Mouse (Mus musculus): Measurements from ENCODE around the gene Lrrfip1.
A peak's percentile ranks its signal among the peaks of the same experiment; 100 is the strongest.

The Lrrfip1 gene

DNA sequence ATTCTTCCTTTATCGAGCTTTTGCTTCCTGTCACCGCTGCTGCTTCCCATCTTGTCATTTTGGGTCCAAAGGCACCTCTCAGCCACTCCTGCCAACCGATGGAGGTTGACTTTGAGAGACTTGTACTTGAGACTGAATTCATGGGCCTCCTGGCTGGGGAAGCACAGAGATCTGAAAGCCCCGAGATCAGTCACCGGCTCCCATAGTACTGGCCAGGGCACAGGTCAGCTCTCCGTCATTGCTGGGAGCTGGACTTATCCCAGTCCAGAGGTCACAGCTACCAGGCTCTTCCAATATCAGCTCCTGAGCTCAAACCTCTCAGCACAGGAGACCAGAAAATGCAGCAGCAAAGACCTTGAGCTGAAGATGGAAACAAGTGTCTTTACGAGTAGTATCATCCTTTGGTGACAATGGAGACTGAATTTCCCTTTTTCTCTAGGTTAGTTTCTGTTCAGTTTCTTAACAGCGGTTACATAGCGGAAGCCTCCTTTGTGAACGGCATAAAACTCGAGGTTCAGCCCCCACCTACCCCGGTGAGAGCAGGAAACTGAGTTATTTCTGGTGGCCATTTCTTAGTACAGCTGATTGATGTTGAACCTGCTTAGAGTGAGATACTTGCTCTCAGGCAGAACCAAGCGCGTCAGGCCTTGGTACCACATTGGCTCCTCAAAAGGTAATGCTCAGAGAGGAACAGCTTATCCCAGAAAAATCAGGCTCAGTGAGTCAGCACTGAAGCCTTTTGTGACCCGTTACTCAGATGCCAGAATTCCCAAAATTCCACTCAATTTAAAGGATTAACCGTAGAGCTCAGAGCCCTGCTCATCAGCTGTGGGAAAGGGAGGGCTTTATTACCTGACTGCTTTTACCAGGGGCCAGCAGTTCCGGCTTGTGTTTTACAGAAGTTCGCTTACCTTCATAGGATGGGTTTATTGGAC lies 59.0 kb downstream of the Lrrfip1 start:
- DNase-seq, result peak; percentile 65

DNA sequence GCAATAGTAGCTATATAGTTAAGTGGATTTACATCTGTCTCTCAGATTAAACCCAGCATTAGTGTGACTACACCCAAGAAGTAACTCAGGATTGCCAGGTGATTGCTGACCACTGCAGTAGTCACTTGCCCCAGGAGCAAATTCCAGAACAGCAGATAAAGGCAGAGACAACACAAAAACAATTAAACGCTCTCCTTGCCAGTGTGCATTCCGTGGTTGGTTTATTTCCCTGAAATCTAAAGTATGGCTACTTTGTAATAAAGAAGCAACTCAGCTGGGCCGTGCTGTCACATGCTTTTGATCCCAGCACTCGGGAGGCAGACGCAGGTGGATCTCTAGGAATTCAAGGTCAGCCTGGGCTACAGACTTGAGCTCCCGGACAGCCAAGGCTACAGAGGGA lies 59.7 kb downstream of the Lrrfip1 start:
- no peak for DNase-seq

DNA sequence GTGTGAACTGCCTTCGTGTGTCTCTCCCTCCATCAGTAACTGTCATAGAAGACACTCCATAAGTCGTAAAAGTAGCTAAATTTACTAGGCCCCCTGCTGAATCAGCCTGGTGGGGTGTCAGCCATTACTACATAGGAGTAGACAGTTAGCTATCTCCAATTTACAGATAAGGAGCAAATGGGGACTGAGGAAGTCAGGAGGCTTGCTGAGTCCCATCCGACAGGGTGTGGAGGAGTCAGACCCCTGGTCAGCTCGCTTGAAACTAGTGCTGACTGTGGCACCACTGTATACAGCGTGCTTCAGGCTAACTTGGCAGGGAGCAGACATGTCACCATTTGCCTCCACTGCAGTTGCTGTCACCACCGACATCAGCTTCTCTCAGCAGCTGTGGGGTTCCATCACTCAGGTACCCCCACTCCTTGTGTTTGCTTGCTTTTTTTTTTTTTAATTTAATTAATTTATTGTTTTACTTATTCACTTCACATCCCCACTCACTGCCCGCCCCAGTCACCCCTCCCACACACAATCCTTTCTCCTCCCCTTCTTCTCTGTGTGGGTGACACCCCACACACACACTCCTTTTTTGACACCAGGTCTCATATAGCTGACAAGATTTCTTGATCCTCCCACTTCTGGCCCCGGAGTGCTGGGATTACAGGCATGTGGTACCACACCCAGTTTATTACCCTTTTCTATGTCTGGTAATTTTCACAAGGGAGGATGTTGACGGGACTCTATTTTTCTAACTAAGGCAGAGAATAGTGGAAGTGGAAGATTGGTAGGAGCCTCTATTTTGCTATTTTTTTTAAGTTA lies 61.5 kb downstream of the Lrrfip1 start:
- DNase-seq, result no peak

DNA sequence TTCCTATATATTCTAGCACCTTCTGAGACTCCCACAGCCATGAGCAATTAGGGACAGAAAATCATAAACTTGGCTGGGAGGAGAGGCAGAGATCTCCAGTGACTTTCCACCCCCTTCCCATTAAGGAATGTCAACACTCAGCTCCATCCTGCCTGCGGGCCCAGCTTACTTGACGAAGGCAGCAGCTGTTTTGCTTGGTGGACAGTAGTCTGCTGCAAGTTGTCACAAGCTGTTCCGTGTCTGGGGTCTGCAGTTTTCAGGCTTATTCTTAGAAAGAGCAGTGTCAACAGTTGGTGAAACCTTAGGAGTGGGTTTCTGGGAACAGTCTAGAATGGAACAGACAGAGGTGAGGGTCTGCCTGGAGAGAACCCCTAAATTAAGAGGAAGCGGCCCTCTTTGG lies 62.6 kb downstream of the Lrrfip1 start:
- no peak for DNase-seq

DNA sequence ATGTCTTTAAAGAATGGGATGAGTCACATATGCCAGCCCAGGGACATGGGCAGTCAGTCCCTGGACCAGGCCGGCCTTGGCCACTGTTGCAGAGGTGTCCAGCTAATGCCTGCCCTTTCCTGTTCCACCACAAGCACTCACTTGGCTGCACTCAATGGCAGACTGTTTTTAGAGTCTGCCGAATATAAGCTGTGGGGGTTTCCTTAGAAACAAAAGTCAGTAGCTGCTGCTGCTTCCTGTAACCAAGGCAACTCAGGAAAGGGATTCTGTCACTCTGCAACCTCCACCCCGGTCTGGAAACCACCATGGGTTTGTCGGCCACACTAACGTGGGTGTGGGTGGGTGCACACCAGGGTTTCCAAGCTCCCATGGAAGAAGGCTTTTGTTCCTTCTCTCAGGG lies 63.8 kb downstream of the Lrrfip1 start:
- peak; percentile 71 for DNase-seq

DNA sequence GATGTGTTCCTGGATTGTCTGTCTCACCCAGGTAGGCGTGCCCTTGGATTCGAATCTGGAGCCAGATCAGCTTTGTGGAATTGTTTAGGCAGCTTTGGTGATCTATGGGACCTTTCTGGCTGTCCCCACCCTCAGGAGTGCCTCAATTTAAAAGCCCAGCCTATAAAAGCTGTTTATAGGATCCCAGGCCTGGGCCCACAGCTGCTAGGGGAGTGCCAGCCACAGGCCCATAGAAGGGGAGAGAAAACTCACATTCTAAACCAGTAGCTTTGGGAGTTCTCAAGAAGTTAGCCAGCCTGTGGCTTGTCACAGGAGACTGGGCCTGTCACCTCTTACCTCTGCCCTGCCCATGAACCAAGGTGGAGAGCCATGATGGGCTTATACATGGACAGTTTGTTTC lies 65.5 kb downstream of the Lrrfip1 start:
- no peak for DNase-seq

DNA sequence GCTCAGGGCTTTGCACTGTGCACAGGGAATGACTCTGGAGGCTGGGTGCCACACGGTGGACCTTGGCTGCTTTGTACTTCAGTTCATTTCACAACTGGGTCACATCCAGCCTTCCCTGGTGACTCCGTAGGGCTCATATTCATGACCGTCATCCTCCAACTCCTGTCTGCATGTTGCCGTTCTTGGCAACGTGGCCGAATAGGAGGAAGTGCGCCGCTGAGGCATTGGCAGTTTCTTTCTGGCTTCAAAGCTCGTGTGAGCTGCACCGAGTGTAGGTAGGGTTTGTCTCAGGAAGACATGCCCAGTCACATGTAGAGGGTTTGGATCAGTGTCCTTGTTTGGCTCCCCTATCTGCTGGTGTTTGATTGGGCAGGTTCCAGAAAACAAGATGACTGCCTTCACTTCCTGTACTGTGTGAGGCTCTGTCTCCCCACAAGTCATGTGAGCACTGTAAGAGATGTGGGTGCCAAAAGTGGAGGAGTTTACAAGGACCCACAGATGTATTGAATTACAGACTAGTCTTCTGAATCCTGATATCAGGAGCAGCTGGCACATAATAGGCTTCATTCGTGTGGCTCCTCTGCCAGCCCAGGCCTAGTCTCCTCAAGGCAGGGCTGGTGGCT lies 66.5 kb downstream of the Lrrfip1 start:
- DNase-seq, result peak; percentile 73

DNA sequence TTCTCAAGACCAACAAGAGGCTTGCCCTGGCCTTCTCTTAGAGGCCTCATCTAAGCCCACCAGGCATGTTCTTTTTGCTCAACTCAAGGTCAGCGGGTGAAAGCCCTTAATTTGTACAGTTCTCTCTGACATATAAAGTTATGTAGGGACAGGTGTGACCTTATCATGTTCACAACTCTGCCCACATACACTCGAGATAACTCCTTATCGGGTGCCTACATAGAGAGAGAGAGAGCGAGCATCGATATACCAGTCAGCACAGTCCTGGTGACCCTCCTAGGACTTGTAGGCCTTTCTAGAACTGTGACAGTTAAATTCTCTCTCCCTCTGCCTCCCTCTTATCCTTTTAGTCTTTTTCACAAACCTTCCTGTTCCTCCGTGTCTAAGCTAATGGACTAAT lies 67.5 kb downstream of the Lrrfip1 start:
- DNase-seq, result no peak

DNA sequence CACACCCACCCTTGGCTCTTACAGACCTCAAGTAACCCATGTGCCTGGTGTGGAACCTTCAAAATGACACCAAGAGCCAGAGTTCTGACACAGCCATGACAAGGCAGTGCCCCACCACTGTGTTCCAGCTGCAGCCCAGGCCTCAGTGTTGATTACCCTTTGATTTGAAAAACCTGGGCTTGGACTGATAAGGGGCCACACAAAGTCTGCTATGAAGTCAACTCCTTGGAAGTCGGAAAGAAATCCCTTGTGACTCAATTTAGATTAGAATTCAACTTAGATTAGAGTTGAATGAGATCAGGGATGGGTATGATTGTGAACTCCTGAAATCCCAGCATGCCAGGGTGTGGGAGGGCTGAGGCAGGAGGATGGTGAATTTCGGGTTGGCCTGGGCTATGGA lies 68.1 kb downstream of the Lrrfip1 start:
- DNase-seq, result no peak

DNA sequence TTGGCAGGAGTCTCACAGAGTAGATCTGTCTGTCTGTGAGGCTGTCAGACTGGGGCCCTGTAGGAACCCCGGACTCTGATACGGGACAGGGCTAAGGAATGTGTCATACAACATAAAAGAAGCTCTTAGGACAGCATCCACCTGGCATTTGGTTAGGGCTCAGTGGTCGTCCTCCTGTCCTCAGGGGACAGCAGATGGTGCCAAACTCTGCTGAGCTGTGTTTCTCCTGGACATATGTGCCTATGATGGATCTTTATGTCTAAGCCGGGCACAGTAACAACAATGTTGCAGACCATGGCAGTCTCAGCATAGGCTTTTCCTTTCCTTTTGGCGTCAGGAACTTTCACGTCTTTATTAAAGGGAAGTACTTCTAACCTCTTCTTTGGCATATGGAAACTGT lies 69.2 kb downstream of the Lrrfip1 start:
- no peak for DNase-seq

DNA sequence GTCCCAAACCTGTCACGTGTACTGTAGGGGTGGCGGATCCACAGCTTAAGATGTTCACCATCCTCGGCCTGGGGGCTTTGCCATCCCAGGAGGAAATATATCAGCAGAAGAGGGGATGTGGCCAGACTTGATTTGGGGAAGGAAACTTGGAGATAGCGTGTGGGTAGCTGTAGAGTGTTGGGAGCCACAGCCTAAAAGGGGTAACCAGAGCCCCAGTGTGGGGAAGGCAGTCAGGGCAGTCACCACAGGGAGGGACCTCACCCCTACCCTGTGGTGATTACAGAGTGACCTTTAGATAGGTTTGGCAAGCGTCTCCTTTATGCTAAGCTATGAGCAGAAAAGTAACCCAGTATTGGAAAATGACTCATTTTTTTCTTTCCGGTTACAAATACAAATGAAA lies 71.0 kb downstream of the Lrrfip1 start:
- DNase-seq, result no peak

DNA sequence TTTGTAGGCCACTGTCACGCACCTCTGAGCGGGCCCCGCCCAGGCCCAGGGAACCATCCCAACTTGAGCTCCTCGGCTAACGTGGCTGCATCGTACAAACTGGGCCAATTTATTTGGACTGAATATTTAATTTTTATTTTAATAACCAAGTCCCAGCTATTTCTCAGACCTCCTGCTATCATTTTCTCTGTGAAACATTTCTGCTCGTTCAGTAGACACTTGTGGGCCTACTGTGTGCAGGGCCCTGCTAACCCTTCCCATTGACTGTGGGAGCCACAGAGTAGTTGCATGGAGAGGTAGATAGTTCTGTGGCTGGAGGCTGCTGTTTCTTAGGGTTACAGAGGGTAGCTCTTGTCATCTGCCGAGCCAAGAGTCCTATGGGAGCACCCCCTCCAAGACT lies 72.0 kb downstream of the Lrrfip1 start:
- no peak for DNase-seq

DNA sequence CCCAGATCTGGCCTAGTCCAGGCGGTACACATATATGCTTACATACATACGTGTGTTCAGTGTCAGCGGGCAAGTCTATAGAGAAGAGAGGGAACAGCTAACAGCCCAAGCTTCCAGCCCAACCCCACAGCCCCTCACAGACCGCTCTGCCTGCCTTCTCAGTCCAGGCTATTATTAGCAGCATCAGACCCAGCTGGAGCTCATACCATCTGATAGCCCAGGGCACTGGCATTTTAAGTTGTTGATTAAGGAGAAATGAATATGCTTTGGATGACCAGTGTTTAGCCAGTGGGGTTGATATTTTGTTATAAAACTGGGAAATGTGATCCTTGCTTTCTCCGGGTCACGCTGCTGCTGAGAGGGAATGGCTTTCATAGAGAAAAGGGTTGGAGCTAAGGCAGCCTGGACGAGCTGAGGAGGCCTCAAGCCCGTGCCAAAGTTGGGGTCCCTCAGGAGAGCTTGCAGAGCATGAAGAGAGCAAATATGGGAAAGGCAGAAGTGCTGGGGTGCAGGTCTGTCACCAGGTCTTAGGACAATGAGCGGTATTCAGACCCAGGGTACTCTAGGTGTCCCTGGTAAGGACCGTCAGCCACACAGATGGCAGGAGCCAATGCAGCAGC lies 73.2 kb downstream of the Lrrfip1 start:
- DNase-seq, result no peak

DNA sequence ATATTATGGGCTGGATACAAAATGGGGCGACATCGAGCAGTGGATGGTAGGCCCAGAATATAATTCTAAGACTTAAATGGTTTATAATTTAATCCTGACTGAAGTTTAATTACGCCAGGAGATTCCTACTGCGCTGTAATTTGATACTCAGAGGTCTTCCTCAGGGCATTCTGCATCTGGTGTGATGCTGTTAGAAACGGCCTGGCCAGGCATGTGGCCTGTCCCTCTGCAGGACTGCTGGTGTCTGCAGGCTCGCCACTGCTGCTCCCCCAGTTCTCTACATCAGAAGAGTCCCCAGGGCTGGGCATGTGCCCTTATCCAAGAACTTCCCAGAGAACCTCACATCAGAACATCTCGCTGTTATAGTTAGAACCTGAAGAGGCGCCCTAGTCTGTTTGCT lies 78.4 kb downstream of the Lrrfip1 start:
- DNase-seq, result no peak

DNA sequence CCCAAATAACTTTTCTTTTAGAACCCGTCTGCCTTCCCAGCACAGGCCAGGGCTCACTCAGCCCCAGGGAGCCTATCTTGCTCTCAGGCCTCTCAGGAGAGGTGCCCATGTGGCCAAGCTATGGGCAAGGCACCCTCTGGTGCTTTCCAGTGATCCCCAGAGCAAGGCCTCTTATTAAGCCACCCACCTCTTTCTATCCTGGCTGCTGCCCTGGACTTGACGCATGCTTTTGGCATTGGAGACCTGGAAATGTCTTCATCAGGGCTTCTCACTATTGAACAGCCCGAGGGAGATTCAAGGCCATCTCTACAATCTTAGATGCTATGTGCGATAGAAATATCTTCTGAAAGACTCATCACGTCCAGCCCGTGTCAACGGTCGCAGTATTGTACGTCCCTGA lies 78.9 kb downstream of the Lrrfip1 start:
- DNase-seq, result no peak

DNA sequence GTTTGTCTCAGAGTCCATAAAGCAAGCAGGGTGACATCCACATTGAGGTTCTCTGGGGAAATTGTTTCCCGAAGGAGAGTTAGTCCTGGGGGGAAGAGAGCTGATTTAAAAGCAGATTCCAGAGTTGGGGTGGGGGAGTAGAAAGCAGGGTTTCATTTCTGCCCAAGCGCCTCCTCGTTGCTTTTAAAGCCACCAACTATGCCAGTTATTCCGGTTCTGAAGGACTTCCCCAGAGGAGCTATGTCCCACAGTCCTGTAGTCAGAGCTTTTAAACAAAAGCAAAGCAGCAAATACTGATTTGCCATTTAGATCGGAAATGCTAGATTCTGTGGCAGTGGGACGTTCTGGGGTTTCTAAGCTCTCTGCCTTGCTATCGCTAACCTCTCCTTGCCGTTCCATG lies 79.4 kb downstream of the Lrrfip1 start:
- DNase-seq, result peak; percentile 53

DNA sequence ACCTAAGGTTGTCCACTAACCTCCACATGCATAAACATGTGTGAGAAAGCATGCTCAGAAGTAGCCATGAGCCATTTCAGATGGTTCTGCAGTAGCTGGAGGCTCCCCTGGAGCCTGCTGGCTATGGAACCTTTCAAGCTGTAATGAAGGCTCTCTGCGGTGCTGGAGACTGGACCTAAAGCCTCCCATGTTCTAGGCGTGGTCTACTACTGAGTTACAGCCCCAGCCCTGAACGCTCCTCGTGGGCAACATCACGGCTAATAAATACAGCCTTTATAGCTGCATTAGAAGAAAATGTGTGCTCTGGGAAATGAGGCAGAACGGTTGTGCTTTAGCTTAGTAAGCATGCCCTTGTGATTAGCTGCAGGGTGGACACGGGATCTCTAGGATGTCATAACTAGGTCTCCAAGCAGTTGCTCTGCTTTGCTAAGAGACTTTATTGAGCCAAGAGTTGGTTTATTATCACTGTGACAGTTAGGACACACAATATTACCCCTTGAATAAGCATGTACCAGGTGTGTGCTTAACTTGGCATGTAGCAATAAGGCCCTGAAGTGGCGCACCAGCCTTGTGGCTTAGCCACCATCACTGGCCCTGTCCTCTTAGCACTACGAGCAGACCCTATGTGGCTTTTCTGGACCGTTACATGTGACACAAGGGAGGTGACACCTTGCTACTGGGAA lies 81.3 kb downstream of the Lrrfip1 start:
- no peak for DNase-seq

DNA sequence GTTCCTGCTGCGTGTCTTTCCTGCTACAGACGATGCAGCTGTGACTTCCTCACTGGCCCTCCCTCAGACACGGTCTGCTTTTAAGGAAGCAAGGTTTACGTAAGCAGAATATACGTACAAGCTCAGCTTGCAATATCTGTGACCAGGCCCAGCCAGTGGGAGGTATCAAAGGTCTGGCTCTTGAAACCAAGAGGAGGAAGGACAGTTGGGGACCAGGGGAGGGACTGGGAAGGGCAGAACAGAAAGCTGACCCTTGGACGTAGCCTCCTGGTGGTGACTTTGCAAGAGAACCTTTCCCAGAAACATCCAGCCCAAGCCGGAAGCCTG lies 81.8 kb downstream of the Lrrfip1 start:
- DNase-seq, result peak; percentile 81

DNA sequence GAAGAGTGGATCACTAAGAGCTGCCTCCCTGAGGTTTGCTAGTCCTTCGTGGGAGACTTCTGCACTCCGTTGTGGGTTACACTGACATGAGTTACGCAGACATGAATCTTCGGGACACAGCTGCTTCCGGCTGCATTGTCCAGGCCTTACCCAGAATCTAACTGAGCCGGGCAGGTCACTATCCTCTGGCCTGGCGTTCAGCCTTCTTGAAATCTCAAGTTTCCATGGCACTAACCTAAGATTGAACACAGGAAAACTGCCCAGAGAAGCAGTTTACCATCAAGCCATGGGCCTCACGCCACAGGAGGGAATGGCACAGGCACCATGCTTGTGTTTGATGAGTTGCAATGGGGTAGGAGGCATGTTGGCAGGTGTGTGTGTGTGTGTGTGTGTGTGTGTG lies 85.8 kb downstream of the Lrrfip1 start:
- DNase-seq, result no peak

DNA sequence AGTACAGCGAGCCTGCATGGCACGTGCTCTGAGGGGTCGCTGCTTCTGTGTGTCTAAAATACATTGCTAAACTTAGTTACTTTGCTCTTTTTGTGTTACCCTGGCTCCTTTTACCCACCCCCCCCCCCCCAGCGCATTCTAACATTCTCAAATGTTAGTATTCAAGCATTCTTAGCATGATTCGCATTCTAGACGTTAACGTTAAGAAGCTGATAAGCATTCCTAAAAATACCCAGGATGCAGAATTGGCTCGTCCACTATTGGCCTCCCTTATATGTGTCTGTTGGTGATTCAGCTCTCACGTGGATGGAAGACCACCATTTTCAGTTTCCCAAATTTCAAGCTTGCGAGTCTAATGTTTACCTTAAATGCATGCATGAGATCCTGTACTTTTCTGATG lies 86.5 kb downstream of the Lrrfip1 start:
- no peak for DNase-seq

DNA sequence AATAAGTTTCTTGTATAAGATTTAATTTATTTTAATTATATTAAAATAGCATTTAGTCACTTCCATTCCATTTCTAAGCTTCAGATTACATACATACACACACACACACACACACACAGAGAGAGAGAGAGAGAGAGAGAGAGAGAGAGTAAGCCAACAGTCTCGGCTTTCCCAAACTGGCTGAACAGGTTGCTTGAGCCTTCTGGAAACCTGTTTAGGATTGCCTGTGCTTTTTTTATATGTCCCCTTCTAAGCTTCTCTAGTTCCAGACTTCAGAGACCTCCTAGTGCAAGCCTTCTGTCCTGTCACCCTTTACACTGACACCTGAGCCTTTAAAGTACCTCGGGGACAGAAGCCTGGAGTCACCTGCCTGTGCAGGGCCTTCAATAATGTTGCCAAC lies 87.1 kb downstream of the Lrrfip1 start:
- DNase-seq, result no peak

DNA sequence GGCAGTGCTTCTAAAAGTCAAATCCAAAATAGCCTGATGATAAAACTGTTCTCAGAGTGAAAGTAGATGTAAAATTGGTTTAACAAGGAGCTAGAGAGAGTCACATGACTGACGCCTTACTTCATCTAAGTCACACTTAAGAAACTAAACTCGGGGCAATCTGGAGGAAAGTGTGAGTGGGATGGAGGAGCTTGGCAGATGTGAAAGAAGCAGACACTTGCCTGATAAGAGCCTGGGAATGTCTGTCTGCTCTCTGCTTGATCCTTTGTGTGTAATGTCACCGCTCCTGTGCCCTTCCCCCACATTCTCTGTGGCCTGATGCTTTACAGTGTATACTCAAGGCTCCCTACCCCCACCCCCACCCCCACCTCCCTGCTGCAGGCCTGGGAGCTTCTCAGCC lies 87.8 kb downstream of the Lrrfip1 start:
- no peak for DNase-seq

DNA sequence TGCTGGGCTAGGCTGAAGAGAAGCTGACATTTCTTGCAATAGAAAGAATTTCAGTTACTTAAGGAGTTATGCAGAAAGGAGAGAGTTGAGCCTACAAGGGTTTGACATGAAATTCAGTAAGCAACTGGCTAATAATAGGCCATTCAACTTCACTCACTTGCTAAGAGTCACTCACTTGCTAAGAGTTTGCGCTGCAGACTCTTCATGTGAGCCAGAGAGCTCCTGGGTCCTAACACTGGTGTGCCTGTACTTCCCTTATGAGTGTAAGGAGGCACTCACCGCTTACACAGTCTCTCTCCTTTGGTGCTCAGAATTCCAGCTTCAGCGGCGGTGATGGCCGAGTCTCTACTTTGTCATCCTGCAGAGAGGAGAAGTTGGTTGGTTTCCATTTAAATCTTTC lies 88.2 kb downstream of the Lrrfip1 start:
- DNase-seq, result peak; percentile 63

All from lung, postnatal 36 days (tissue).